Mouse (Mus musculus): ENCODE results near the gene Olfr1352.
"Not testable (repeated sequence)": the region's sequence is repeated elsewhere in the genome, so short reads cannot be mapped to it uniquely, and the experiment has no call there.

Gene Olfr1352

DNA sequence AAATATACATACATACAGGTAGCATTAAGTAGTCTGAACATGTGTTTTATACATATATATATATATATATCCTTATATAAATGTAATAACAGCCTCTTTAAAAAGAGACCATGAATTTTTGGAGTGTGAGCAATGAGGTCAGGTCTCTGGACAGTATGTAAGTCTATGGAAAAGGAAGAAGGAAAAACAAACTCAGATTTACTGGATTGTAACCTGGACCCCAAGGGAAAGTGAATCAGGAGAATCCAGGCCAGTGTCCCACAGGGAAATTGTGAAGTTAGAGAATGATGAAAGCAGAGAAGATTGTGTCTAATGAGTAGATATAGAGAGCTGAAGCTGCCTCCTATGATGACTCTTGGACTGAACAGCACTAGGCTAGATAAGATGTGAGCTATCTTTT lies at the start of gene Olfr1352:
Gene Olfr1352, plus strand, starts transcription at position 301 of the 400 bp plus-strand sequence.
- no peak for DNase-seq (ENCODE audit: extremely low read depth, low read depth, low spot score)

DNA sequence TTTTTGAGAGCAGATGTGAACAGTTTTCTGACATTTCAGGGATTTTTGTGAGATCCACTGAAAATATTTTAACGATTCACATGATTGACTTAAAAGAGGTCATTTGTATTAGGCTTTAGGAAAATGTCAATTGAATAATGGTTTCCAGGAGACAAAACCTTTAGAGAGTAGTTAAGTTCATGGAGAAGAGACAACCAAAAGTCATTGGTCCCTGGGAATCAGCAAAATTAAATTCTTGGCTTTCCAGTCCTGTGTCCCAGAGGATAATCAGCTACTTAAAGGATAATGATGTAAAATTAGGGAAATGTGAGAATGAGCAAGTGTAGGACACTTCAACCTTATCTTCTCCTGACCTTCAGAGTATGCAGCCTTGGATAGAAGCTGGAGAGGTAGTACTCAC lies 30.5 kb upstream of the Olfr1352 start, which contains the start of gene Olfr8:
Gene Olfr8, plus strand, starts transcription at position 301 of the 400 bp plus-strand sequence.
- DNase-seq (ENCODE audit: extremely low read depth, low read depth, low spot score), result not testable (repeated sequence)

DNA sequence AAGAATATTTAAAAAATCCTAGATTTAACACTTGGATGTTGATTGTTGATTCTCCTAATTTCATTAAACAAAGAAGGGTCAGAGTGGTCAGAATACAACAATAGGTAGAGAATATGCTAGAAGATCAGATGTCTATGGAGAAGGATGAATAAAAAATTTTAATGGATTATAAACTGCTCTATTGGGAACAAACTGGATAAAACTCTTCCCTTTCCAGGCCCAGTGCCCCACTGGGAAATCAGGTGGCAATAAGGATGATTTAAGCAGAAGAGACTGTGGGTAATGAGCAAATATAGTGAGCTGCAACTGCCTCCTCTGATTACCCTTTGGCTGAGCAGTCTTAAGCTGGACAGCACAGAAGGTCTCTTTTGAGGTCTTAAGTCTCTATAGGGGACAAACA lies 17.8 kb upstream of the Olfr1352 start, which contains the start of gene Olfr1353:
Gene Olfr1353, plus strand, starts transcription at position 301 of the 400 bp plus-strand sequence.
- DNase-seq (ENCODE audit: extremely low read depth, low read depth, low spot score), result not testable (repeated sequence)

DNA sequence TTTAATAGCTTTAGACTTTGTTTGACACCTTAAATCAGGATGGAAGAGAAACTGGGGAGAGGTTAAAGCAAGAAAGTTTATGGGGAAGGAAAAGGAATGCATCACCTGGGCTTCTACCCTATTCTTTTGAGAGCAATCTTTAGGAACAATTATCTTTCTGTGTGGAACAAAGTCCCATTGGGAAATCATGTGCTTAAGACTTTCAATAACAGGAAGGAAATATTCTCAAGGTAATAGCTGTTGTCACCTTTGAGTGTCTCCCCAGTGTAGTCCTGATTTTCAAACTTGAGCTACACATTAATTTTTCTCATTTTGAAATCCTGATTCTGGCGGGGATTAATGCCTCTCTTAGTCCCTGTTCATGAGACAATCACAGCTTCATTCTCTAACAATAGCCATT lies 31.3 kb downstream of the Olfr1352 start, which contains the start of gene Olfr1351:
Gene Olfr1351, plus strand, starts transcription at position 301 of the 400 bp plus-strand sequence.
- DNase-seq (ENCODE audit: extremely low read depth, low read depth, low spot score), result no peak

DNA sequence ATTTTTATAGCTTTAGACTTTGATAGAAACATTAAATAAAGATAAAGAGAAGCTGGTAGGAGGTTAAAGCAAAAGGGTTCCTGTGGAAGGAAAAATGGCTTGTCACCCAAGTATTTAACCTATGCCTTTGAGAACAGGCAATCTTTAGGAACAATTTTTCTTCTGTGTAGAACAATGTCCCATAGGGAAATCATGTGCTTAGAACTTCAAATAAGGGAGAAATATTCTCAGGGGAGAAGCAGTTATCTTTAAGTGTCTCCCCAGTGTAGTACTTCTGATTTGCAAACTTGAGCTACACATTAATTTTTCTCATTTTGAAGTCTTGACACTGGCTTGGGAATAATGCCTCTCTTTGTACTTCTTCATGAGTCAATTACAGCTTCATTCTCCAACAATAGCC lies 47.6 kb downstream of the Olfr1352 start, which contains the start of gene Olfr57:
Gene Olfr57, plus strand, starts transcription at position 301 of the 400 bp plus-strand sequence.
- no peak for DNase-seq (ENCODE audit: extremely low read depth, low read depth, low spot score)
